7 mouse cellular contexts compared by ENCODE assay signal in the genomic region with DNA sequence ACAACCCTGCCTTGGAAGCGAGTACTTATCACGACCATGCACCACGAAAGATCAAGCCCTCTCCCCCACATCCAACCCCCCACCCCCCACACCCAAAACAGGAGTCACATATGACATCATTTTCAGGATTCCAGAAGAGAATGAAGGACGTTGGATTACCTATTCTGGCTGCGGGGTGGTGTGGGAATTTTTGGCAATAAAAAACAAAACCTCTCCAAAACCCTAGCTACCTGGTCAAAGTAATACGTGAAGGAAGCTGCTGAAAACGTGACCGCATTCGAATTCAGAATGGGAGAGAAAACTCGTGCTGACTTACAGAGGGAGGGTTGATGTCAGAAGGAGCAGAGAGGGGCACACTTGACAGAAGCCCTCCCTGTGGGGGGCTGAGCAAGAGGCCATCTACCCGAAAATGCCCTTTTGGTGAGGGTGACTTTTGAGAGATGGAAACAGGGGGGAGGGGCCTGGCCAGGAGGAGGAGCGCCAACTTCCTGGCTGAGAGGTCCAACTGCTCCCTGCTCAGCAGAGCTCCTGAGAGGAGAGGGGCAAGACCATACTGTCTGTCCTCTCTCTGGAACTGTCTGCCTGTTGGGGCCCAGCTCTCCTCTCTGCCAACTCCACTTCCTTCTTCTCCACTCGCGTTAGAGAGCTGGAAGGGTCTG. TPM values are rescaled to one million over a fixed set of nuclear protein-coding genes. Genes with fewer than 3 reads are reported as not detected.
DNase-seq lines count a peak whose midpoint lies in the region; ATAC-seq and TF ChIP-seq lines count a peak whose summit lies in the region.
"Not testable (repeated sequence)": the region's sequence is repeated elsewhere in the genome, so short reads cannot be mapped to it uniquely, and the experiment has no call there.

A gene (plus strand): TSS at position 510 of the 659 bp plus-strand sequence.

- H3K4me3 ChIP-seq in bone marrow macrophage, adult 2 months (ENCODE audit: insufficient read depth, low read length), result peak within 1 kb of the TSS; percentile 51
- peak within 1 kb of the TSS; percentile 36 for H3K4me3 ChIP-seq in forebrain, embryonic 12.5 days (replicated peaks)
- peak within 1 kb of the TSS; percentile 44 for H3K4me3 ChIP-seq in heart, embryonic 13.5 days
- peak within 1 kb of the TSS; percentile 48; the same call in 1 of the 2 replicates for H3K4me3 ChIP-seq in kidney, adult 2 months (ENCODE audit: insufficient read depth, low read depth, low read length)
- H3K4me3 ChIP-seq in limb, embryonic 12.5 days (replicated peaks), result peak within 1 kb of the TSS; percentile 34
- not testable (repeated sequence) for H3K4me3 ChIP-seq in midbrain, embryonic 11.5 days (ENCODE audit: low read depth, low read length)
- H3K4me3 ChIP-seq in spleen, adult 2 months (ENCODE audit: extremely low read depth, insufficient read depth, insufficient read length), result peak within 1 kb of the TSS; percentile 61

- peak within 1 kb of the TSS; percentile 60 for H3K4me2 ChIP-seq in forebrain, embryonic 12.5 days
- H3K4me2 ChIP-seq in heart, embryonic 13.5 days, result peak within 1 kb of the TSS; percentile 56
- peak within 1 kb of the TSS; percentile 50 for H3K4me2 ChIP-seq in limb, embryonic 12.5 days
- peak within 1 kb of the TSS; percentile 35 for H3K4me2 ChIP-seq in midbrain, embryonic 11.5 days

- not testable (repeated sequence) for H3K36me3 ChIP-seq in forebrain, embryonic 12.5 days (replicated peaks); heart, embryonic 13.5 days; kidney, adult 2 months (ENCODE audit: control insufficient read depth, insufficient read depth, low read length); limb, embryonic 12.5 days; midbrain, embryonic 11.5 days (ENCODE audit: control insufficient read depth, insufficient read depth, low read length); spleen, adult 2 months (ENCODE audit: control insufficient read depth, insufficient read depth, low read length)

- H3K27ac ChIP-seq in bone marrow macrophage, adult 2 months (ENCODE audit: insufficient read depth, low read depth, low read length), result peak within 1 kb of the TSS; percentile 48
- not testable (repeated sequence) for H3K27ac ChIP-seq in forebrain, embryonic 12.5 days; midbrain, embryonic 11.5 days (ENCODE audit: low read depth, low read length)
- peak within 1 kb of the TSS; percentile 65 for H3K27ac ChIP-seq in heart, embryonic 13.5 days (replicated peaks)
- peak within 1 kb of the TSS; percentile 81; the same call in 1 of the 2 replicates for H3K27ac ChIP-seq in kidney, adult 2 months (ENCODE audit: insufficient read depth, low read depth, low read length)
- peak within 1 kb of the TSS; percentile 72; the same call in 1 of the 2 replicates for H3K27ac ChIP-seq in limb, embryonic 12.5 days
- peak within 1 kb of the TSS; percentile 50; the same call in 1 of the 2 replicates for H3K27ac ChIP-seq in spleen, adult 2 months (ENCODE audit: insufficient read depth, low read length)

- H3K4me1 ChIP-seq in bone marrow macrophage, adult 2 months (ENCODE audit: control insufficient read depth, insufficient read depth, low read length); forebrain, embryonic 12.5 days; kidney, adult 2 months (ENCODE audit: control insufficient read depth, insufficient read depth, low read length); limb, embryonic 12.5 days (replicated peaks); midbrain, embryonic 11.5 days (ENCODE audit: control insufficient read depth, insufficient read depth, low read length); spleen, adult 2 months (ENCODE audit: control insufficient read depth, insufficient read depth, insufficient read length): not testable (repeated sequence)
- peaks cover 15% of the 10 kb centered on the region for H3K4me1 ChIP-seq in heart, embryonic 13.5 days

- not testable (repeated sequence) for ATAC-seq in forebrain, embryonic 12.5 days (ENCODE audit: low FRiP score); heart, embryonic 13.5 days (ENCODE audit: extremely low read depth, insufficient number of reproducible peaks, low FRiP score, low TSS enrichment); limb, embryonic 12.5 days (ENCODE audit: insufficient number of reproducible peaks, insufficient read depth, low FRiP score, low TSS enrichment, low read depth); midbrain, embryonic 11.5 days (ENCODE audit: low FRiP score)

- H3K9ac ChIP-seq in forebrain, embryonic 12.5 days; midbrain, embryonic 11.5 days (ENCODE audit: low read length): not testable (repeated sequence)
- peak within 1 kb of the TSS; percentile 73; the same call in 1 of the 2 replicates for H3K9ac ChIP-seq in heart, embryonic 13.5 days
- H3K9ac ChIP-seq in limb, embryonic 12.5 days (replicated peaks), result 0 out of 2 replicates have a peak within 1 kb of the TSS, but pooled peaks have one; percentile 34

- not testable (repeated sequence) for TF ChIP-seq CTCF in bone marrow macrophage, adult 2 months (IDR thresholded peaks at IDR 0.05; ENCODE audit: low read depth, low read length); kidney, adult 2 months (conservative IDR thresholded peaks at IDR 0.05; ENCODE audit: insufficient read depth, insufficient read length, low read depth, low read length); spleen, adult 2 months (IDR thresholded peaks at IDR 0.05; ENCODE audit: extremely low read depth, insufficient read depth, insufficient read length, insufficient replicate concordance)

- not testable (repeated sequence) for H3K9me3 ChIP-seq in forebrain, embryonic 12.5 days; heart, embryonic 13.5 days; limb, embryonic 12.5 days; midbrain, embryonic 11.5 days (ENCODE audit: control insufficient read depth, low read length)

- WGBS in forebrain, embryonic 12.5 days, result 20% methylated on average over 11 of the region's 14 CpGs
- WGBS in heart, embryonic 13.5 days, result 20% methylated on average over 10 of the region's 14 CpGs
- 15% methylated on average over 10 of the region's 14 CpGs for WGBS in kidney, adult 2 months
- 29% methylated on average over 7 of the region's 14 CpGs for WGBS in limb, embryonic 12.5 days
- 20% methylated on average over 8 of the region's 14 CpGs for WGBS in midbrain, embryonic 11.5 days
- WGBS in spleen, adult 2 months, result 19% methylated on average over 11 of the region's 14 CpGs

- TF ChIP-seq POLR2A in bone marrow macrophage, adult 2 months (IDR thresholded peaks at IDR 0.05; ENCODE audit: borderline replicate concordance, low read depth, low read length); kidney, adult 2 months (IDR thresholded peaks at IDR 0.05; ENCODE audit: low read depth, low read length); spleen, adult 2 months (IDR thresholded peaks at IDR 0.05; ENCODE audit: low read depth, low read length): not testable (repeated sequence)

- not testable (repeated sequence) for H3K27me3 ChIP-seq in forebrain, embryonic 12.5 days; heart, embryonic 13.5 days (replicated peaks); kidney, adult 2 months (replicated peaks; ENCODE audit: control insufficient read depth, insufficient read depth, low read length); limb, embryonic 12.5 days; midbrain, embryonic 11.5 days (ENCODE audit: control insufficient read depth, insufficient read depth, low read length); spleen, adult 2 months (ENCODE audit: control insufficient read depth, insufficient read depth, low read length)

- DNase-seq in kidney, adult 2 months, result peak; percentile 49
- not testable (repeated sequence) for DNase-seq in midbrain, embryonic 11.5 days (ENCODE audit: low spot score, missing footprints)
- DNase-seq in spleen, adult 2 months (ENCODE audit: low read depth in 1 of 2, low spot score in 2 of 2), result peak in 1 of 2 experiments; percentile 26

RNA-seq across cellular contexts. Expression of the gene that starts here (rescaled TPM):
- polyA plus RNA-seq in bone marrow macrophage, adult 2 months (2012; ENCODE audit: insufficient read depth, insufficient read length, missing spikeins), result not detected in 2 replicates
- 0.15 and 0.18 TPM in 2 replicates for polyA plus RNA-seq in forebrain, embryonic 12.5 days (2016; fragmentation: Nextera tagmentation; extraction: Ambion mirVana)
- polyA plus RNA-seq in heart, embryonic 13.5 days (2015; fragmentation: Nextera tagmentation; extraction: Ambion mirVana), result 0.20 and 0.31 TPM in 2 replicates
- polyA plus RNA-seq in kidney, adult 2 months (2012; rRNA removed), result 0.10 TPM in 1 of 2 replicates, not detected in the other
- polyA plus RNA-seq in limb, embryonic 12.5 days (2016; fragmentation: Nextera tagmentation; extraction: Ambion mirVana), result 0.41 and 0.81 TPM in 2 replicates
- 0.15 TPM in 1 of 2 replicates, not detected in the other for polyA plus RNA-seq in midbrain, embryonic 11.5 days (2014; fragmentation: Nextera tagmentation; extraction: Ambion mirVana)
- polyA plus RNA-seq in spleen, adult 2 months (2012; rRNA removed), result 0.07 TPM in 1 of 2 replicates, not detected in the other

Comparison
In these comparisons a context has a peak if more than half of its experiments do, and no peak if none do; other contexts are left out.
1. Peak in DNase-seq, H3K4me3 ChIP-seq and H3K27ac ChIP-seq in kidney, adult 2 months; RNA of the gene not detected or under 1 TPM.